Mouse (Mus musculus) kidney, postnatal 14 days (tissue): Measurements from ENCODE around the gene U2af2.
"Not testable (repeated sequence)": the region's sequence is repeated elsewhere in the genome, so short reads cannot be mapped to it uniquely, and the experiment has no call there.

Source experiments
- DNase-seq: peaks from one replicate; pipeline ENCODE4 v3.0.0; 2022; ENCODE audit warnings: mixed read lengths

Gene U2af2

GRCm38 (mm10) chr7:5061774-5062359, at the start of gene U2af2:
Gene U2af2 (plus strand): TSS chr7:5062143.
- DNase-seq: peak; percentile 97

GRCm38 (mm10) chr7:5012681-5013513, 49.0 kb upstream of the U2af2 start:
- DNase-seq: no peak

GRCm38 (mm10) chr7:5014251-5015117, 47.5 kb upstream of the U2af2 start, which contains the start of the genes Zfp524 and Fiz1:
Gene Zfp524 (plus strand): TSS chr7:5014415.
Gene Fiz1 (minus strand): TSS chr7:5014697.
- peak; percentile 98 for DNase-seq

GRCm38 (mm10) chr7:5015118-5016001, 46.6 kb upstream of the U2af2 start, which contains the start of gene Gm44973:
Gene Gm44973 (plus strand): TSS chr7:5015496.
- peak; percentile 97 for DNase-seq

- no peak for DNase-seq
Measured at GRCm38 (mm10) chr7:5016057-5016456, 45.9 kb upstream of the U2af2 start.

GRCm38 (mm10) chr7:5016920-5017319, 45.0 kb upstream of the U2af2 start:
- no peak for DNase-seq

GRCm38 (mm10) chr7:5017352-5017751, 44.6 kb upstream of the U2af2 start:
- no peak for DNase-seq

GRCm38 (mm10) chr7:5017931-5018330, 44.0 kb upstream of the U2af2 start:
- no peak for DNase-seq

GRCm38 (mm10) chr7:5019576-5019975, 42.4 kb upstream of the U2af2 start:
- DNase-seq: not testable (repeated sequence)

- DNase-seq: peak; percentile 100
Measured at GRCm38 (mm10) chr7:5020000-5020681, 41.8 kb upstream of the U2af2 start, which contains the start of the genes Zfp865 and Ccdc106. Gene Zfp865 (plus strand): TSS chr7:5020376. Gene Ccdc106 (plus strand): TSS chr7:5020553.

- no peak for DNase-seq
Measured at GRCm38 (mm10) chr7:5020685-5021084, 41.3 kb upstream of the U2af2 start.

GRCm38 (mm10) chr7:5021197-5021596, 40.7 kb upstream of the U2af2 start:
- DNase-seq: no peak

- no peak for DNase-seq
Measured at GRCm38 (mm10) chr7:5029543-5029942, 32.4 kb upstream of the U2af2 start.

GRCm38 (mm10) chr7:5029946-5030345, 32.0 kb upstream of the U2af2 start:
- DNase-seq: no peak

GRCm38 (mm10) chr7:5030554-5031275, 31.2 kb upstream of the U2af2 start:
- DNase-seq: no peak

- DNase-seq: no peak
Measured at GRCm38 (mm10) chr7:5031496-5031895, 30.4 kb upstream of the U2af2 start.

GRCm38 (mm10) chr7:5033818-5034217, 28.1 kb upstream of the U2af2 start, which contains the start of gene 4632433K11Rik:
Gene 4632433K11Rik (plus strand): TSS chr7:5034118.
- DNase-seq: no peak

GRCm38 (mm10) chr7:5035628-5036027, 26.3 kb upstream of the U2af2 start:
- DNase-seq: no peak

- DNase-seq: no peak
Measured at GRCm38 (mm10) chr7:5036136-5036535, 25.8 kb upstream of the U2af2 start.

- no peak for DNase-seq
Measured at GRCm38 (mm10) chr7:5037026-5037425, 24.9 kb upstream of the U2af2 start.
